Mouse (Mus musculus): ENCODE data around the gene Mdk. TPM values are rescaled to one million over a fixed set of nuclear protein-coding genes. Genes with fewer than 3 reads are reported as not detected.

Mdk gene
- total and polyA plus RNA-seq, 2 experiments from 2014 or later: 18.5 to 100 TPM

- WGBS: 83% methylated on average over 4 of the region's 4 CpGs
- H3K9me3 ChIP-seq (replicated peaks; ENCODE audit: control insufficient read depth, low read length): no peaks in the 10 kb centered on the region
- no peaks in the 10 kb centered on the region for H3K4me1 ChIP-seq (ENCODE audit: control insufficient read depth, insufficient read depth)
- H3K27ac ChIP-seq (ENCODE audit: low read depth): no peak overlapping the region
- H3K27me3 ChIP-seq (ENCODE audit: control insufficient read depth, insufficient read depth, low read length): no peaks in the 10 kb centered on the region
- ATAC-seq (ENCODE audit: insufficient read depth, low read depth) (no peak), DNase-seq (ENCODE audit: low spot score) (no peak)
- TF ChIP-seq EP300 (IDR thresholded peaks at IDR 0.05; ENCODE audit: low read depth): no peak
- no peak for TF ChIP-seq CTCF (IDR thresholded peaks at IDR 0.05; ENCODE audit: low read depth)
- H3K36me3 ChIP-seq (replicated peaks; ENCODE audit: control insufficient read depth, insufficient read depth, low read length): peaks cover 28% of the 10 kb centered on the region
- no peak overlapping the region for H3K4me3 ChIP-seq (ENCODE audit: low read depth, low read length)
- H3K9ac ChIP-seq (replicated peaks; ENCODE audit: low read depth, low read length): no peak overlapping the region
- no peak overlapping the region for H3K4me2 ChIP-seq (ENCODE audit: low read depth, low read length)
These were observed 47.5 kb downstream of the Mdk start for GRCm38 (mm10) chr2:91884616-91885015.

GRCm38 (mm10) chr2:91883961-91884360 is 48.1 kb downstream of the Mdk start:
- Histone ChIP-seq H3K9me3 (replicated peaks; ENCODE audit: control insufficient read depth, low read length) (no peaks in the 10 kb centered on the region), H3K9ac (replicated peaks; ENCODE audit: low read depth, low read length) (no peak overlapping the region), H3K27me3 (ENCODE audit: control insufficient read depth, insufficient read depth, low read length) (no peaks in the 10 kb centered on the region), H3K4me1 (ENCODE audit: control insufficient read depth, insufficient read depth) (no peaks in the 10 kb centered on the region), H3K36me3 (replicated peaks; ENCODE audit: control insufficient read depth, insufficient read depth, low read length) (peaks cover 27% of the 10 kb centered on the region), H3K4me3 (ENCODE audit: low read depth, low read length) (no peak overlapping the region), H3K27ac (ENCODE audit: low read depth) (no peak overlapping the region), H3K4me2 (ENCODE audit: low read depth, low read length) (no peak overlapping the region)
- WGBS: 77% methylated on average over 4 of the region's 4 CpGs
- TF ChIP-seq EP300 (IDR thresholded peaks at IDR 0.05; ENCODE audit: low read depth): no peak
- no peak for TF ChIP-seq CTCF (IDR thresholded peaks at IDR 0.05; ENCODE audit: low read depth)
- DNase-seq (ENCODE audit: low spot score) (no peak), ATAC-seq (ENCODE audit: insufficient read depth, low read depth) (no peak)

Small RNA genes within 50 kb of the gene (microRNA-seq; reads per million reads assigned to microRNA genes)
- gene Mir6999: not detected

Other genes with a start within 250 kb of the Mdk start
- gene Atg13, start 221.7 kb downstream of the Mdk start, total RNA-seq (2014; rRNA removed; ENCODE audit: low replicate concordance): 18.2 and 30.6 TPM in 2 replicates
- gene Atg13, start 221.7 kb downstream of the Mdk start, polyA plus RNA-seq (2015; fragmentation: Nextera tagmentation; extraction: Ambion mirVana): 19.8 and 21.2 TPM in 2 replicates
- gene Harbi1, start 221.4 kb downstream of the Mdk start, total RNA-seq (2014; rRNA removed; ENCODE audit: low replicate concordance): 6.3 and 27.6 TPM in 2 replicates
- gene Harbi1, start 221.4 kb downstream of the Mdk start, polyA plus RNA-seq (2015; fragmentation: Nextera tagmentation; extraction: Ambion mirVana): 10.0 and 11.1 TPM in 2 replicates
- 14.8 and 23.0 TPM in 2 replicates for gene Ambra1, start 202.2 kb downstream of the Mdk start, total RNA-seq (2014; rRNA removed; ENCODE audit: low replicate concordance)
- gene Ambra1, start 202.2 kb downstream of the Mdk start, polyA plus RNA-seq (2015; fragmentation: Nextera tagmentation; extraction: Ambion mirVana): 5.5 and 6.0 TPM in 2 replicates
- gene Chrm4, start 5.0 kb downstream of the Mdk start, total RNA-seq (2014; rRNA removed; ENCODE audit: low replicate concordance): 0.27 TPM in 1 of 2 replicates, not detected in the other
- gene Chrm4, start 5.0 kb downstream of the Mdk start, polyA plus RNA-seq (2015; fragmentation: Nextera tagmentation; extraction: Ambion mirVana): not detected in 2 replicates
- not detected in 2 replicates for gene Gm9821, start 13.4 kb upstream of the Mdk start, total RNA-seq (2014; rRNA removed; ENCODE audit: low replicate concordance)
- gene Gm9821, start 13.4 kb upstream of the Mdk start, polyA plus RNA-seq (2015; fragmentation: Nextera tagmentation; extraction: Ambion mirVana): 0.89 and 0.93 TPM in 2 replicates
- 77.0 and 77.9 TPM in 2 replicates for gene Dgkz, start 43.6 kb upstream of the Mdk start, total RNA-seq (2014; rRNA removed; ENCODE audit: low replicate concordance)
- gene Dgkz, start 43.6 kb upstream of the Mdk start, polyA plus RNA-seq (2015; fragmentation: Nextera tagmentation; extraction: Ambion mirVana): 24.0 and 26.2 TPM in 2 replicates
- gene Creb3l1, start 92.2 kb upstream of the Mdk start, total RNA-seq (2014; rRNA removed; ENCODE audit: low replicate concordance): 3.8 and 6.7 TPM in 2 replicates
- 4.1 and 4.2 TPM in 2 replicates for gene Creb3l1, start 92.2 kb upstream of the Mdk start, polyA plus RNA-seq (2015; fragmentation: Nextera tagmentation; extraction: Ambion mirVana)
- 41.0 and 60.2 TPM in 2 replicates for gene Phf21a, start 160.8 kb upstream of the Mdk start, total RNA-seq (2014; rRNA removed; ENCODE audit: low replicate concordance)
- gene Phf21a, start 160.8 kb upstream of the Mdk start, polyA plus RNA-seq (2015; fragmentation: Nextera tagmentation; extraction: Ambion mirVana): 8.8 and 9.9 TPM in 2 replicates